Mouse (Mus musculus) gastrocnemius, postnatal 4 days (tissue): ENCODE measurements around the gene Defb25. TPM values are rescaled to one million over a fixed set of nuclear protein-coding genes. Genes with fewer than 3 reads are reported as not detected.
"Not testable (repeated sequence)": the region's sequence is repeated elsewhere in the genome, so short reads cannot be mapped to it uniquely, and the experiment has no call there.

Experiments used
- DNase-seq, 2 experiments: peaks; one replicate each; pipeline ENCODE4 v3.0.0; 2021 to 2022; ENCODE audit warnings: low spot score in 2 of 2, mixed read lengths in 2 of 2
- long read RNA-seq, 2 experiments: library from polyadenylated mRNA; stranded (forward); transcript quantifications; one replicate each; pipeline ENCODE4 v2.0.0; 2021
- total RNA-seq, 2 experiments: library from RNA; stranded (reverse); gene quantifications; 2 replicates each; pipeline ENCODE4 v1.2.3; 2021

Defb25 gene
- total RNA-seq, result 1 to 10 TPM; 2.2 to 5.5 TPM
- long read RNA-seq, experiment 1, result 0 reads
- long read RNA-seq, experiment 2, result 0 reads

GRCm38 (mm10) chr2:152622953-152623352 lies at the start of gene Defb25:
TSS of gene Defb25 (minus strand) at chr2:152623053.
- no peak for DNase-seq

- no peak for DNase-seq
Observed at GRCm38 (mm10) chr2:152672166-152672565, 49.3 kb upstream of the Defb25 start.

- DNase-seq, result no peak
Observed at GRCm38 (mm10) chr2:152671642-152671999, 48.8 kb upstream of the Defb25 start.

- DNase-seq, result no peak
Observed at GRCm38 (mm10) chr2:152670983-152671641, 48.3 kb upstream of the Defb25 start.

- DNase-seq, result peak; percentile 29 to 64
Observed at GRCm38 (mm10) chr2:152669639-152670484, 47.0 kb upstream of the Defb25 start.

GRCm38 (mm10) chr2:152669256-152669638 lies 46.4 kb upstream of the Defb25 start, which contains the start of gene H13:
TSS of gene H13 (plus strand) at chr2:152669461.
- peak; percentile 81 to 89 for DNase-seq

GRCm38 (mm10) chr2:152666191-152666590 lies 43.3 kb upstream of the Defb25 start:
- DNase-seq, result not testable (repeated sequence)

GRCm38 (mm10) chr2:152661163-152661562 lies 38.3 kb upstream of the Defb25 start:
- DNase-seq, result no peak

- peak in 1 of 2 experiments; percentile 38 for DNase-seq
Observed at GRCm38 (mm10) chr2:152657398-152657797, 34.5 kb upstream of the Defb25 start.

GRCm38 (mm10) chr2:152653874-152654715 lies 31.2 kb upstream of the Defb25 start:
- DNase-seq, result no peak

GRCm38 (mm10) chr2:152652901-152653620 lies 30.2 kb upstream of the Defb25 start:
- DNase-seq, result peak; percentile 48 to 72

GRCm38 (mm10) chr2:152639406-152640113 lies 16.7 kb upstream of the Defb25 start:
- DNase-seq, result no peak

GRCm38 (mm10) chr2:152638865-152639264 lies 16.0 kb upstream of the Defb25 start:
- DNase-seq, result no peak

GRCm38 (mm10) chr2:152637381-152637780 lies 14.5 kb upstream of the Defb25 start:
- no peak for DNase-seq

GRCm38 (mm10) chr2:152637006-152637322 lies 14.1 kb upstream of the Defb25 start:
- DNase-seq, result no peak

- DNase-seq, result peak; percentile 75 to 85
Observed at GRCm38 (mm10) chr2:152636246-152637005, 13.6 kb upstream of the Defb25 start.

GRCm38 (mm10) chr2:152634311-152634710 lies 11.5 kb upstream of the Defb25 start:
- DNase-seq, result no peak

GRCm38 (mm10) chr2:152633334-152633733 lies 10.5 kb upstream of the Defb25 start:
- no peak for DNase-seq

GRCm38 (mm10) chr2:152629904-152630303 lies 7.1 kb upstream of the Defb25 start:
- DNase-seq, result no peak
